Mouse (Mus musculus): ENCODE measurements around the gene Hdac4. TPM values are rescaled to one million over a fixed set of nuclear protein-coding genes. Genes with fewer than 3 reads are reported as not detected.

The Hdac4 gene
- polyA plus RNA-seq, 1 experiment from 2014 or later = 22.0 TPM

GRCm38 (mm10) chr1:91961231-91961630, 234.3 kb downstream of the Hdac4 start:
- ATAC-seq (ENCODE audit: low FRiP score, low TSS enrichment) = no peak
- 57% methylated on average over 8 of the region's 8 CpGs for WGBS
- H3K4me1 ChIP-seq (ENCODE audit: control insufficient read depth, insufficient read depth, low read length) = no peaks in the 10 kb centered on the region

GRCm38 (mm10) chr1:91959891-91960290, 235.6 kb downstream of the Hdac4 start:
- Histone ChIP-seq H3K36me3 (ENCODE audit: control insufficient read depth, insufficient read depth, low read length) (peaks cover 50% of the 10 kb centered on the region), H3K27me3 (ENCODE audit: control insufficient read depth, insufficient read depth, low read length) (no peaks in the 10 kb centered on the region), H3K4me3 (ENCODE audit: low read length) (no peak overlapping the region), H3K9ac (ENCODE audit: low read depth, low read length) (no peak overlapping the region), H3K4me2 (replicated peaks; ENCODE audit: low read depth, low read length) (no peak overlapping the region), H3K9me3 (ENCODE audit: control insufficient read depth, low read length) (no peaks in the 10 kb centered on the region), H3K27ac (ENCODE audit: low read depth, low read length) (no peak overlapping the region), H3K4me1 (ENCODE audit: control insufficient read depth, insufficient read depth, low read length) (no peaks in the 10 kb centered on the region)
- 88% methylated on average over 3 of the region's 3 CpGs for WGBS
- ATAC-seq (ENCODE audit: low FRiP score, low TSS enrichment) = no peak

More at GRCm38 (mm10) chr1:91961231-91961630, 234.3 kb downstream of the Hdac4 start:
- Histone ChIP-seq H3K27ac (ENCODE audit: low read depth, low read length) (no peak overlapping the region), H3K27me3 (ENCODE audit: control insufficient read depth, insufficient read depth, low read length) (no peaks in the 10 kb centered on the region), H3K4me2 (replicated peaks; ENCODE audit: low read depth, low read length) (no peak overlapping the region), H3K9ac (ENCODE audit: low read depth, low read length) (no peak overlapping the region), H3K36me3 (ENCODE audit: control insufficient read depth, insufficient read depth, low read length) (peaks cover 50% of the 10 kb centered on the region; the same call in 1 of the 2 replicates), H3K9me3 (ENCODE audit: control insufficient read depth, low read length) (no peaks in the 10 kb centered on the region), H3K4me3 (ENCODE audit: low read length) (no peak overlapping the region)

GRCm38 (mm10) chr1:91959044-91959443, 236.5 kb downstream of the Hdac4 start:
- no peak overlapping the region for H3K4me2 ChIP-seq (replicated peaks; ENCODE audit: low read depth, low read length)
- H3K9me3 ChIP-seq (ENCODE audit: control insufficient read depth, low read length) = no peaks in the 10 kb centered on the region
- 93% methylated on average over 5 of the region's 5 CpGs for WGBS
- no peak overlapping the region for H3K4me3 ChIP-seq (ENCODE audit: low read length)
- H3K27me3 ChIP-seq (ENCODE audit: control insufficient read depth, insufficient read depth, low read length) = no peaks in the 10 kb centered on the region
- no peak overlapping the region for H3K27ac ChIP-seq (ENCODE audit: low read depth, low read length)
- H3K4me1 ChIP-seq (ENCODE audit: control insufficient read depth, insufficient read depth, low read length) = no peaks in the 10 kb centered on the region
- H3K36me3 ChIP-seq (ENCODE audit: control insufficient read depth, insufficient read depth, low read length) = peaks cover 48% of the 10 kb centered on the region
- no peak for ATAC-seq (ENCODE audit: low FRiP score, low TSS enrichment)
- no peak overlapping the region for H3K9ac ChIP-seq (ENCODE audit: low read depth, low read length)

- 82% methylated on average over 4 of the region's 4 CpGs for WGBS
- H3K9me3 ChIP-seq (ENCODE audit: control insufficient read depth, low read length) = no peaks in the 10 kb centered on the region
- peaks cover 60% of the 10 kb centered on the region for H3K36me3 ChIP-seq (ENCODE audit: control insufficient read depth, insufficient read depth, low read length)
- ATAC-seq (ENCODE audit: low FRiP score, low TSS enrichment) = no peak
- no peak overlapping the region for H3K4me3 ChIP-seq (ENCODE audit: low read length)
- H3K27me3 ChIP-seq (ENCODE audit: control insufficient read depth, insufficient read depth, low read length) = no peaks in the 10 kb centered on the region
- H3K27ac ChIP-seq (ENCODE audit: low read depth, low read length) = no peak overlapping the region
- H3K4me2 ChIP-seq (replicated peaks; ENCODE audit: low read depth, low read length) = no peak overlapping the region
- H3K4me1 ChIP-seq (ENCODE audit: control insufficient read depth, insufficient read depth, low read length) = no peaks in the 10 kb centered on the region
- H3K9ac ChIP-seq (ENCODE audit: low read depth, low read length) = no peak overlapping the region
These were observed 239.3 kb downstream of the Hdac4 start for GRCm38 (mm10) chr1:91956229-91956628.

GRCm38 (mm10) chr1:91954954-91955353, 240.5 kb downstream of the Hdac4 start:
- H3K4me3 ChIP-seq (ENCODE audit: low read length) = no peak overlapping the region
- 94% methylated on average over 5 of the region's 5 CpGs for WGBS
- H3K9ac ChIP-seq (ENCODE audit: low read depth, low read length) = no peak overlapping the region
- no peaks in the 10 kb centered on the region for H3K4me1 ChIP-seq (ENCODE audit: control insufficient read depth, insufficient read depth, low read length)
- H3K27ac ChIP-seq (ENCODE audit: low read depth, low read length) = no peak overlapping the region
- ATAC-seq (ENCODE audit: low FRiP score, low TSS enrichment) = no peak
- H3K36me3 ChIP-seq (ENCODE audit: control insufficient read depth, insufficient read depth, low read length) = peaks cover 63% of the 10 kb centered on the region
- H3K4me2 ChIP-seq (replicated peaks; ENCODE audit: low read depth, low read length) = no peak overlapping the region
- no peaks in the 10 kb centered on the region for H3K9me3 ChIP-seq (ENCODE audit: control insufficient read depth, low read length)
- H3K27me3 ChIP-seq (ENCODE audit: control insufficient read depth, insufficient read depth, low read length) = no peaks in the 10 kb centered on the region

GRCm38 (mm10) chr1:91952912-91953311, 242.6 kb downstream of the Hdac4 start:
- no peak overlapping the region for H3K4me2 ChIP-seq (replicated peaks; ENCODE audit: low read depth, low read length)
- no peaks in the 10 kb centered on the region for H3K4me1 ChIP-seq (ENCODE audit: control insufficient read depth, insufficient read depth, low read length)
- no peaks in the 10 kb centered on the region for H3K27me3 ChIP-seq (ENCODE audit: control insufficient read depth, insufficient read depth, low read length)
- H3K36me3 ChIP-seq (ENCODE audit: control insufficient read depth, insufficient read depth, low read length) = peaks cover 58% of the 10 kb centered on the region
- ATAC-seq (ENCODE audit: low FRiP score, low TSS enrichment) = no peak
- no peak overlapping the region for H3K9ac ChIP-seq (ENCODE audit: low read depth, low read length)
- WGBS = 86% methylated on average over 6 of the region's 6 CpGs
- no peak overlapping the region for H3K27ac ChIP-seq (ENCODE audit: low read depth, low read length)
- H3K4me3 ChIP-seq (ENCODE audit: low read length) = no peak overlapping the region
- H3K9me3 ChIP-seq (ENCODE audit: control insufficient read depth, low read length) = no peaks in the 10 kb centered on the region

- ATAC-seq (ENCODE audit: low FRiP score, low TSS enrichment) = no peak
- WGBS = 98% methylated on average over 7 of the region's 7 CpGs
- H3K4me2 ChIP-seq (replicated peaks; ENCODE audit: low read depth, low read length) = no peak overlapping the region
- H3K4me3 ChIP-seq (ENCODE audit: low read length) = no peak overlapping the region
- no peak overlapping the region for H3K9ac ChIP-seq (ENCODE audit: low read depth, low read length)
- no peaks in the 10 kb centered on the region for H3K4me1 ChIP-seq (ENCODE audit: control insufficient read depth, insufficient read depth, low read length)
- no peak overlapping the region for H3K27ac ChIP-seq (ENCODE audit: low read depth, low read length)
- H3K27me3 ChIP-seq (ENCODE audit: control insufficient read depth, insufficient read depth, low read length) = no peaks in the 10 kb centered on the region
- peaks cover 62% of the 10 kb centered on the region; the same call in 1 of the 2 replicates for H3K36me3 ChIP-seq (ENCODE audit: control insufficient read depth, insufficient read depth, low read length)
- H3K9me3 ChIP-seq (ENCODE audit: control insufficient read depth, low read length) = no peaks in the 10 kb centered on the region
These were observed 248.1 kb downstream of the Hdac4 start for GRCm38 (mm10) chr1:91947441-91947840.

- 69% methylated on average over 2 of the region's 2 CpGs for WGBS
- no peak overlapping the region for H3K4me2 ChIP-seq (replicated peaks; ENCODE audit: low read depth, low read length)
- no peak overlapping the region for H3K9ac ChIP-seq (ENCODE audit: low read depth, low read length)
- no peaks in the 10 kb centered on the region for H3K4me1 ChIP-seq (ENCODE audit: control insufficient read depth, insufficient read depth, low read length)
- no peak overlapping the region for H3K4me3 ChIP-seq (ENCODE audit: low read length)
- no peak overlapping the region for H3K27ac ChIP-seq (ENCODE audit: low read depth, low read length)
- ATAC-seq (ENCODE audit: low FRiP score, low TSS enrichment) = no peak
- H3K9me3 ChIP-seq (ENCODE audit: control insufficient read depth, low read length) = no peaks in the 10 kb centered on the region
- H3K27me3 ChIP-seq (ENCODE audit: control insufficient read depth, insufficient read depth, low read length) = no peaks in the 10 kb centered on the region
- peaks cover 49% of the 10 kb centered on the region; the same call in 1 of the 2 replicates for H3K36me3 ChIP-seq (ENCODE audit: control insufficient read depth, insufficient read depth, low read length)
These were observed 252.9 kb downstream of the Hdac4 start for GRCm38 (mm10) chr1:91942583-91942982.

GRCm38 (mm10) chr1:91942031-91942430, 253.5 kb downstream of the Hdac4 start:
- no peaks in the 10 kb centered on the region for H3K4me1 ChIP-seq (ENCODE audit: control insufficient read depth, insufficient read depth, low read length)
- WGBS = 66% methylated on average over 3 of the region's 3 CpGs
- no peak overlapping the region for H3K4me3 ChIP-seq (ENCODE audit: low read length)
- no peak overlapping the region for H3K27ac ChIP-seq (ENCODE audit: low read depth, low read length)
- no peak overlapping the region for H3K9ac ChIP-seq (ENCODE audit: low read depth, low read length)
- H3K36me3 ChIP-seq (ENCODE audit: control insufficient read depth, insufficient read depth, low read length) = peaks cover 45% of the 10 kb centered on the region; the same call in 1 of the 2 replicates
- no peaks in the 10 kb centered on the region for H3K27me3 ChIP-seq (ENCODE audit: control insufficient read depth, insufficient read depth, low read length)
- ATAC-seq (ENCODE audit: low FRiP score, low TSS enrichment) = no peak
- H3K9me3 ChIP-seq (ENCODE audit: control insufficient read depth, low read length) = no peaks in the 10 kb centered on the region
- H3K4me2 ChIP-seq (replicated peaks; ENCODE audit: low read depth, low read length) = no peak overlapping the region
